Mouse (Mus musculus): ENCODE measurements around the gene Antxr2. TPM values are rescaled to one million over a fixed set of nuclear protein-coding genes. Genes with fewer than 3 reads are reported as not detected.

Antxr2 gene
- polyA plus RNA-seq, 1 experiment from 2014 or later = 14.1 TPM

DNA sequence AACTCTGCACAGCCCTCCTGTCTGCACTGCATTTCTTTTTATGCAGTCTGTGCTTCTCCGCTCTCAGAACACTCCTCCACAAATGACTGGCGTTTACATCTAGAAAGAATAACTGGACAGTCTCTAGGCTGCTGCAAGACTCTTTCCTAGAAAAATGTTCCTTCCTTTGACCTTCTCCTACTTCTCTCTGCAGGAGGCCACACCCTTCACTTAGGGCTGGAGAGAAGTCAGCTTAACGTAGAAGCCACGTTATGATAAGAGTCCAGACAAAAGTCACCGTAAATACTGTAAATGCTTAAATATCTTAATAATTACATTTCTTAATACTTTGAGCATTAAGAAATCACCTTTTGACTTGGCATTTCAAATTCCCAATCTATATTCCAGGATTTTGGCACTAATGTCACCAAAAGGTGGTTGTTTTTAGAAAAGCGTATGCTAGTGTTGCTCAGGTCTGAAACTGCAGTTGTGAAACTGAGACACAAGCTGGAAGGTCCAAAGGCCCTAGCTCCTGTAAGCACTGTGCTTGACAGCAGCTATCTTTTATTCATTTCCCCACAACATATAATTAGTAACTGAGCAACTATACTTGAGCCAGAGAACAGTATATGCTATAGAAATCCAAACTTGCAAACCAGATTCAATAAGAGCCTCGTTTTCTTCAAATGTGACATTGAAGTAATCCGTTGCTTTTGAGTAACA is 3.0 kb downstream of the Antxr2 start:
- ATAC-seq (ENCODE audit: low FRiP score) = no peak
- Histone ChIP-seq H3K27ac (ENCODE audit: low read depth, low read length) (no peak overlapping the region), H3K4me1 (ENCODE audit: control insufficient read depth, insufficient read depth, low read length) (peaks cover 5% of the 10 kb centered on the region), H3K4me2 (no peak overlapping the region), H3K36me3 (ENCODE audit: control insufficient read depth, insufficient read depth, low read length) (no peaks in the 10 kb centered on the region), H3K27me3 (ENCODE audit: control insufficient read depth, insufficient read depth, low read length) (no peaks in the 10 kb centered on the region), H3K9me3 (ENCODE audit: control insufficient read depth, low read length) (no peaks in the 10 kb centered on the region), H3K4me3 (ENCODE audit: low read depth, low read length) (no peak overlapping the region), H3K9ac (ENCODE audit: low read length) (no peak overlapping the region)
- 81% methylated on average over 8 of the region's 8 CpGs for WGBS
- DNase-seq (ENCODE audit: low spot score, missing footprints) = peak; percentile 59

DNA sequence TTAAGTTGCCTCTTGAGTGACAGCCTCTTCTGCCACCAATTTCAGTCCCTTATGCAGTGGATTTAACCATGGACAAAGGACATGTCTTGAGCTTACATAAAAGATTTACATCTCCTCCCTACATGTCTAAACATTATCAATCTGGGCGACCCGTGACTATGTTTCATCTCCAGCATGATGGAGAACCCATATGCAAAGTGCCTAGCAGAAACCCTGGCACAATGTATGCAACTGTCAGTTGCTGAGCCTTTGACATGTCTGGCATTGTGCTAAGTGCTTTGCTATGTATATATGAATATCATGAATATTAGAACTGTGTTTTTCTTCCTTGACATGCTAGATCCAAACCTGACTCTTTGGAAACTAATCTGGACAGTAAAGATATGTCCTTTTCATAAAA is 4.9 kb downstream of the Antxr2 start:
- Histone ChIP-seq H3K9ac (ENCODE audit: low read length) (no peak overlapping the region), H3K27me3 (ENCODE audit: control insufficient read depth, insufficient read depth, low read length) (no peaks in the 10 kb centered on the region), H3K4me2 (no peak overlapping the region), H3K4me1 (ENCODE audit: control insufficient read depth, insufficient read depth, low read length) (peaks cover 5% of the 10 kb centered on the region), H3K27ac (ENCODE audit: low read depth, low read length) (no peak overlapping the region), H3K9me3 (ENCODE audit: control insufficient read depth, low read length) (no peaks in the 10 kb centered on the region), H3K4me3 (ENCODE audit: low read depth, low read length) (no peak overlapping the region), H3K36me3 (ENCODE audit: control insufficient read depth, insufficient read depth, low read length) (no peaks in the 10 kb centered on the region)
- ATAC-seq (ENCODE audit: low FRiP score) (no peak), DNase-seq (ENCODE audit: low spot score, missing footprints) (no peak)
- WGBS = 90% methylated on average over 2 of the region's 2 CpGs

DNA sequence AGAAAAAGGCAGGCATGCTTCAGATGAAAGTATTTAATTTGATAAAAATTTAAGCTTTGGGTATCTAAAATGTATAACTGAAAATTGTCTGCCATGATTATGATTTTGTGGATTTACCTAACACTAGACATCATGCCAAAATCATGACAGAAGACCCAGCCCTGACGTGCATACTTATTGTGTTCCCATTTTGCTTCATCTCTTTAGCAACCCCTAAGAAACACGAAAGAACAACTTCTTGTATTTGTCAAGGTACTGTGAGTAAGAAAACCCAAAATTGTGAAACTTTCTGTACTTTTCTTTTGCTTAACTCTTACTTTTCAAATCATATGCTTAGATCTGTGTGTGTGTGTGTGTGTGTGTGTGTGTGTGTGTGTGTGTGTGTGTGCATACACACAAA is 6.3 kb downstream of the Antxr2 start:
- Histone ChIP-seq H3K9ac (ENCODE audit: low read length) (no peak overlapping the region), H3K4me1 (ENCODE audit: control insufficient read depth, insufficient read depth, low read length) (peaks cover 1% of the 10 kb centered on the region), H3K9me3 (ENCODE audit: control insufficient read depth, low read length) (no peaks in the 10 kb centered on the region), H3K4me2 (no peak overlapping the region), H3K4me3 (ENCODE audit: low read depth, low read length) (no peak overlapping the region), H3K27ac (ENCODE audit: low read depth, low read length) (no peak overlapping the region), H3K27me3 (ENCODE audit: control insufficient read depth, insufficient read depth, low read length) (no peaks in the 10 kb centered on the region), H3K36me3 (ENCODE audit: control insufficient read depth, insufficient read depth, low read length) (no peaks in the 10 kb centered on the region)
- DNase-seq (ENCODE audit: low spot score, missing footprints) (no peak), ATAC-seq (ENCODE audit: low FRiP score) (no peak)
- WGBS = 99% methylated on average over 2 of the region's 2 CpGs

- no peaks in the 10 kb centered on the region for H3K36me3 ChIP-seq (ENCODE audit: control insufficient read depth, insufficient read depth, low read length)
- 96% methylated on average over 4 of the region's 4 CpGs for WGBS
- no peak for DNase-seq (ENCODE audit: low spot score, missing footprints)
These were observed 9.3 kb downstream of the Antxr2 start for GRCm38 (mm10) chr5:98021518-98021917.

DNA sequence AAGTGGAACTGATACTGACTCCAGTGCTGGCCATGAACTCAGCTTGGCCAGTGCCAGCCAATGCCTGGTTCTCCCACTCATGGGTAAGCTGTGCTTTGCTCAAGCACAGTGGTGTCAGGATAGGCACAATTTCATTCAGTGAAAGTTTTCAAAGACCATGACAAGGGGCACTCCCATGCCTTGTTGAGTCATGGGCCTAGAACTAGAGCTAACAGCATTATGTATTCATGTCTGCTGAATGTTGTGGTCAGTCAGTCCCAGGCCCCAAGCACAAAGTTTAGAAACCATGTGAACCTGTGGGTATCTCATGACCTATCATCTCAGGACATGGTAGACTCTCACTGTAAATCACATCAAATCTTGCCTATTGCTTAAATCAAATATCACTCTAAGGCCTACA is 10.2 kb downstream of the Antxr2 start:
- Histone ChIP-seq H3K4me3 (ENCODE audit: low read depth, low read length) (no peak overlapping the region), H3K4me1 (ENCODE audit: control insufficient read depth, insufficient read depth, low read length) (peaks cover 2% of the 10 kb centered on the region; the same call in 1 of the 2 replicates), H3K27me3 (ENCODE audit: control insufficient read depth, insufficient read depth, low read length) (no peaks in the 10 kb centered on the region), H3K9me3 (ENCODE audit: control insufficient read depth, low read length) (no peaks in the 10 kb centered on the region), H3K4me2 (no peak overlapping the region), H3K36me3 (ENCODE audit: control insufficient read depth, insufficient read depth, low read length) (no peaks in the 10 kb centered on the region), H3K27ac (ENCODE audit: low read depth, low read length) (no peak overlapping the region), H3K9ac (ENCODE audit: low read length) (no peak overlapping the region)
- DNase-seq (ENCODE audit: low spot score, missing footprints) = no peak
- no peak for ATAC-seq (ENCODE audit: low FRiP score)

More at GRCm38 (mm10) chr5:98021518-98021917, 9.3 kb downstream of the Antxr2 start:
- Histone ChIP-seq H3K4me1 (ENCODE audit: control insufficient read depth, insufficient read depth, low read length) (peaks cover 2% of the 10 kb centered on the region; the same call in 1 of the 2 replicates), H3K27ac (ENCODE audit: low read depth, low read length) (no peak overlapping the region), H3K27me3 (ENCODE audit: control insufficient read depth, insufficient read depth, low read length) (no peaks in the 10 kb centered on the region), H3K4me3 (ENCODE audit: low read depth, low read length) (no peak overlapping the region), H3K4me2 (no peak overlapping the region), H3K9me3 (ENCODE audit: control insufficient read depth, low read length) (no peaks in the 10 kb centered on the region), H3K9ac (ENCODE audit: low read length) (no peak overlapping the region)
- ATAC-seq (ENCODE audit: low FRiP score) = no peak

DNA sequence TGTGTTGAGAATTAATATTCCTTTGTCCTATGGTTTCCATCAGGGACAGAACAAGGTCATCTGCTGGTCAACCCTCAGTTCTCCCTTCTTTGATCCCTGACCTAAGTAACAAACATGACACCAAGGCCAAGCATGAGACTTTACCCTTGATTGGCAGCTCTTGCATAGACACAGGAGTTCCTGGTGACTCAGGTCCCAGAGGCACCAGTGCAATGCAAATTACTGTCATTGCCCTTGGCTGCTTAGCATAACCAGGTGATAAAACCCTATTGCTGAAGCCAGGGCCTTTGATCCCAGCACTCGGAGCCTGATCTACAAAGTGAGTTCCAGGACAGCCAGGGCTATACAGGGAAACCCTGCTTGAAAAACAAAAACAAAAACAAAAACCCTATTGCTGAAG is 11.4 kb downstream of the Antxr2 start:
- no peaks in the 10 kb centered on the region for H3K36me3 ChIP-seq (ENCODE audit: control insufficient read depth, insufficient read depth, low read length)
- no peak overlapping the region for H3K4me3 ChIP-seq (ENCODE audit: low read depth, low read length)
- no peak overlapping the region for H3K9ac ChIP-seq (ENCODE audit: low read length)
- DNase-seq (ENCODE audit: low spot score, missing footprints) (no peak), ATAC-seq (ENCODE audit: low FRiP score) (no peak)
- 77% methylated on average over 1 of the region's 1 CpGs for WGBS
- peaks cover 2% of the 10 kb centered on the region; the same call in 1 of the 2 replicates for H3K4me1 ChIP-seq (ENCODE audit: control insufficient read depth, insufficient read depth, low read length)
- no peak overlapping the region for H3K27ac ChIP-seq (ENCODE audit: low read depth, low read length)
- no peaks in the 10 kb centered on the region for H3K27me3 ChIP-seq (ENCODE audit: control insufficient read depth, insufficient read depth, low read length)
- H3K4me2 ChIP-seq = no peak overlapping the region
- H3K9me3 ChIP-seq (ENCODE audit: control insufficient read depth, low read length) = no peaks in the 10 kb centered on the region

- Histone ChIP-seq H3K9me3 (ENCODE audit: control insufficient read depth, low read length) (no peaks in the 10 kb centered on the region), H3K27ac (ENCODE audit: low read depth, low read length) (no peak overlapping the region), H3K27me3 (ENCODE audit: control insufficient read depth, insufficient read depth, low read length) (no peaks in the 10 kb centered on the region), H3K4me1 (ENCODE audit: control insufficient read depth, insufficient read depth, low read length) (peaks cover 2% of the 10 kb centered on the region; the same call in 1 of the 2 replicates), H3K4me3 (ENCODE audit: low read depth, low read length) (no peak overlapping the region), H3K9ac (ENCODE audit: low read length) (no peak overlapping the region), H3K4me2 (no peak overlapping the region), H3K36me3 (ENCODE audit: control insufficient read depth, insufficient read depth, low read length) (no peaks in the 10 kb centered on the region)
- 90% methylated on average over 6 of the region's 6 CpGs for WGBS
- no peak for ATAC-seq (ENCODE audit: low FRiP score)
- peak; percentile 59 for DNase-seq (ENCODE audit: low spot score, missing footprints)
These were observed 12.7 kb downstream of the Antxr2 start for GRCm38 (mm10) chr5:98018162-98018561.

DNA sequence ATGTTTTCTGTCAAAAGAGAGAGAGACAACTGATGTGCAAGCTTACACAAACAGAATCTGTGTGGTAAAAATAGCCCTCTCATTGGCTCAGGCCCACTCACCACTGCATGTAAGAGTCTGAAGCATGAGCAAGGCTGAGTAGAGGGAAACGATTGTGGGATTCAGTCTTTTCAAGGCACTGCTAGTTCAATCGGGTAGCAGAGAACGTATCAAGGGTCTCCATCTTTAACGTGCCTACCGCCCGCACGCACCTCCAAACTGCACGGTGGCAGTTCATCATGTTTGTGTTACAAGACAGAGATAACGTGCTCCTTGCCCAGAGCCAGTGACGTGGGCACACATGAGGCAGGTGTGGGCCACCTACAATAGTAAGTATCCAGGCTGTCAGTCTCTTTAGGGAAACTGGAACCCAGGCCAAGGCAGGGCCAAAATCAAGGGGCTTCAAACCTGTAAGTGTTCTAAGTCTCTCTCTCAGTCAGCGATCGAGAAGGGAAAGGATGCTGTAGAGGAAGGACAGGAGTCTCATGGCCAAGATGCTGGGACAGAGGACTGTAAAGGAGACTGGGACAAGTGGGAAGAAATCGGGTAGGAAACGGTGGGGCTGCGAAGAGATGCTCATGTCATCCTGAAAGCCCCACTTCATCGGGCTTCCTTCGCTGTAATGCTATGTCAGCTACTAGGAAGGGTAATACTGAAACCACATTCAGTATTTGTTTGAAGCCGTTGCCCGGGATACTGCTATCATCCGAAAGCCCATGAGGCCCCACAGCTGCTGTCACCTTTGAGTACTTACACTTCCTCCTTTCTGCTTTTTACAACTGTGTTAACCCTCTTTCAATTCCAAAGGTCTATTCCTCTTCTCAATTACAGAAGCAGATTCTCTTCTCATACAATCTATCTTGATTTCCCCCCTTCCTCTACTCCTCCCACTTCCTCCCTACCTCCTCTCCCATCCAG is 14.3 kb downstream of the Antxr2 start:
- Histone ChIP-seq H3K4me3 (ENCODE audit: low read depth, low read length) (no peak overlapping the region), H3K4me1 (ENCODE audit: control insufficient read depth, insufficient read depth, low read length) (peaks cover 2% of the 10 kb centered on the region; the same call in 1 of the 2 replicates), H3K9me3 (ENCODE audit: control insufficient read depth, low read length) (no peaks in the 10 kb centered on the region), H3K27me3 (ENCODE audit: control insufficient read depth, insufficient read depth, low read length) (no peaks in the 10 kb centered on the region), H3K4me2 (no peak overlapping the region), H3K27ac (ENCODE audit: low read depth, low read length) (no peak overlapping the region), H3K36me3 (ENCODE audit: control insufficient read depth, insufficient read depth, low read length) (no peaks in the 10 kb centered on the region), H3K9ac (ENCODE audit: low read length) (no peak overlapping the region)
- 87% methylated on average over 20 of the region's 20 CpGs for WGBS
- DNase-seq (ENCODE audit: low spot score, missing footprints) (peak; percentile 73), ATAC-seq (ENCODE audit: low FRiP score) (no peak)

- no peak overlapping the region for H3K9ac ChIP-seq (ENCODE audit: low read length)
- no peaks in the 10 kb centered on the region for H3K9me3 ChIP-seq (ENCODE audit: control insufficient read depth, low read length)
- H3K36me3 ChIP-seq (ENCODE audit: control insufficient read depth, insufficient read depth, low read length) = peaks cover 3% of the 10 kb centered on the region; the same call in 1 of the 2 replicates
- no peak overlapping the region for H3K27ac ChIP-seq (ENCODE audit: low read depth, low read length)
- 97% methylated on average over 8 of the region's 8 CpGs for WGBS
- H3K4me3 ChIP-seq (ENCODE audit: low read depth, low read length) = no peak overlapping the region
- H3K27me3 ChIP-seq (ENCODE audit: control insufficient read depth, insufficient read depth, low read length) = no peaks in the 10 kb centered on the region
- DNase-seq (ENCODE audit: low spot score, missing footprints) (no peak), ATAC-seq (ENCODE audit: low FRiP score) (no peak)
- no peak overlapping the region for H3K4me2 ChIP-seq
- H3K4me1 ChIP-seq (ENCODE audit: control insufficient read depth, insufficient read depth, low read length) = no peaks in the 10 kb centered on the region
These were observed 25.1 kb downstream of the Antxr2 start for GRCm38 (mm10) chr5:98005751-98006150.

Measured in midbrain, embryonic 11.5 days (tissue).